Mouse (Mus musculus) thymus, adult 2 months (tissue): ENCODE measurements at regions not wholly inside any gene's neighbourhood (a gene's known extent, or its start where the extent isn't known, plus 50 kb on each side); places are given as distances from the start of the nearest gene placed in this dataset.

ENCODE experiments used
- DNase-seq: peaks from one replicate; pipeline ENCODE4 v3.0.0; 2021
- H3K27ac ChIP-seq: fragments of 200-500 bp; 2 replicates; pipeline ENCODE4 v1.5.1; 2012; ENCODE audit warnings: low read length, control low read depth; ENCODE audit not compliant: control insufficient read depth, insufficient read depth
- H3K27me3 ChIP-seq: fragments of 200-500 bp; 2 replicates; pipeline ENCODE4 v1.6.1; 2012; ENCODE audit warnings: mild to moderate bottlenecking, low read length, moderate library complexity, mixed read lengths; ENCODE audit not compliant: control insufficient read depth, insufficient read depth
- H3K36me3 ChIP-seq: fragments of 200-500 bp; 2 replicates; pipeline ENCODE4 v1.6.1; 2012; ENCODE audit warnings: mild to moderate bottlenecking, low read length, moderate library complexity; ENCODE audit not compliant: control insufficient read depth, insufficient read depth
- H3K4me1 ChIP-seq: fragments of 200-500 bp; replicated peaks from 2 replicates; pipeline ENCODE4 v1.6.1; 2012; ENCODE audit warnings: low read length; ENCODE audit not compliant: control insufficient read depth, insufficient read depth
- H3K4me3 ChIP-seq: fragments of 200-500 bp; 2 replicates; pipeline ENCODE4 v1.5.1; 2012; ENCODE audit warnings: mild to moderate bottlenecking, low read length, control low read depth, moderate library complexity; ENCODE audit not compliant: control insufficient read depth, insufficient read depth
- CTCF ChIP-seq: fragments of 200-500 bp; IDR thresholded peaks from 2 replicates; pipeline ENCODE4 v1.5.1; 2012; ENCODE audit warnings: mild to moderate bottlenecking, control low read depth, low read length, moderate library complexity, borderline replicate concordance; ENCODE audit not compliant: control insufficient read depth, poor library complexity, insufficient read depth; ENCODE audit errors: extremely low read depth
- POLR2A ChIP-seq: fragments of 200-500 bp; IDR thresholded peaks from 2 replicates; pipeline ENCODE4 v1.6.1; 2012; ENCODE audit warnings: mild to moderate bottlenecking, low read length, control low read depth, moderate library complexity; ENCODE audit not compliant: control insufficient read depth, poor library complexity, insufficient read depth; ENCODE audit errors: extremely low read depth
- WGBS: fragments of 180-500 bp; shearing (Covaris S2); methylation state at CpG from one replicate; pipeline ENCODE4 v1.1.7; 2018; 5-methylcytosine and 5-hydroxymethylcytosine counted together

DNA sequence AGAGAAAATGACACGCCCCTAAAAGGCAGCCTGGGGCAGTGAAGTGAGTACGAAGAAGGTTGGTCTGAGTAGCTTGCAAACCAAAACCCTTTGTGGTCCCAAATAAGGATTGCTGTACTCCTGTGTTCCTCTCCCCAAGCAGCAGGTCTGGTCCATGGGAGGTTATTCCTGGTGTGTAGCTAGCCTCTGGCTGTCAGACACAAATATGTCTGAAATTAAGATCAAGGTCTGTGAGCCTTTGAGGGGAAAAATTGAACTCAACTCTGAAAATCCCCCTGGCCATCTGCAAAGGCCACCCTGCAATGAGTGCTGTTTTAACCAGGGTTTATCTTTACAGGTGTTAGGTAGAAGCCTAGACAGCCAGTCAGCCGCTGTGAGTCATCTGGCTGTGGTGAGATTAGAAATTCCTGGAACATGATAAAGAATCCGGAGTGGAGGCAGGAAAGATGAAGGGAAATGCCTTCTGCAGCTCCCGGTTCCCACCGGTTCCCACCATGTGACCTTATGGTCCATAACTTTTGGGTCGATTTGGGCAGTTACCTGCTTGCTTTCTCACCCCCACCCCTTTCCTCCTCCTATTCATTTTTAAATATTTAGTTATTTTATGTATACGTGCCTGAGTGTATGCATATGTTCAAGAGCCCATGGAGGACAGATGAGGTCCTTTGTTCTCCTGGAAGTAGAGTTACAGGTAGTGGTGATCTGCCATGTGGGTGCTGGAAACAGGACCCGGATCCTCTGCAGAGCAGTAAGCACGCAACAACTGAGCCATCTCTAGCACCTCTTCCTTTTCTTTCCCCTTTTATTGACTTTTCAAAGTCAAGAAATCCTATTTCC, 155.6 kb upstream of the Dmrta1 start:
- TF ChIP-seq CTCF (no peak), POLR2A (no peak)
- Histone ChIP-seq H3K4me1 (no peaks in the 10 kb centered on the region), H3K27ac (no peak overlapping the region), H3K27me3 (no peaks in the 10 kb centered on the region; the same call in none of the 2 replicates), H3K36me3 (no peaks in the 10 kb centered on the region), H3K4me3 (no peak overlapping the region)
- no peak for DNase-seq
- WGBS = 20% methylated on average over 10 of the region's 10 CpGs

DNA sequence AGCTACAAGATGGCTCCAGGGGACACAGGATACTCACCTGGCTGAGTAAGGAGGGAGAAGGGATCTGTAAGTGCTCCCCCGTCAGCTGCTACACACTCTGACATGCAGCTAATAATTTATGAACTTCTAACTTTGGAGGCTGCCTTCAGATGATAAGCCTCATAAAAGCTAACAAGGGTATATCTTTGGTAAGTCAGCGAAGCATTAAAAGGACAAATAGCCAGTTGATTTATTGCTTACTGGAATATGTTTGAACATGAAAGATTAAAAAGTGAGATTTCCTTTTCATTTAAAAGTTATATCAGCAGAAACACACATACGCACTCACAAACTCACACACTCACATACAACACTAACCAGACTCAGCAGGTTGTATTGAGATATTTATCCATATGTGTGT, 161.2 kb upstream of the Dmrta1 start:
- Histone ChIP-seq H3K4me3 (no peak overlapping the region), H3K27me3 (no peaks in the 10 kb centered on the region), H3K27ac (no peak overlapping the region), H3K36me3 (no peaks in the 10 kb centered on the region), H3K4me1 (no peaks in the 10 kb centered on the region)
- WGBS = 80% methylated on average over 3 of the region's 3 CpGs
- TF ChIP-seq POLR2A (no peak), CTCF (no peak)
- no peak for DNase-seq

DNA sequence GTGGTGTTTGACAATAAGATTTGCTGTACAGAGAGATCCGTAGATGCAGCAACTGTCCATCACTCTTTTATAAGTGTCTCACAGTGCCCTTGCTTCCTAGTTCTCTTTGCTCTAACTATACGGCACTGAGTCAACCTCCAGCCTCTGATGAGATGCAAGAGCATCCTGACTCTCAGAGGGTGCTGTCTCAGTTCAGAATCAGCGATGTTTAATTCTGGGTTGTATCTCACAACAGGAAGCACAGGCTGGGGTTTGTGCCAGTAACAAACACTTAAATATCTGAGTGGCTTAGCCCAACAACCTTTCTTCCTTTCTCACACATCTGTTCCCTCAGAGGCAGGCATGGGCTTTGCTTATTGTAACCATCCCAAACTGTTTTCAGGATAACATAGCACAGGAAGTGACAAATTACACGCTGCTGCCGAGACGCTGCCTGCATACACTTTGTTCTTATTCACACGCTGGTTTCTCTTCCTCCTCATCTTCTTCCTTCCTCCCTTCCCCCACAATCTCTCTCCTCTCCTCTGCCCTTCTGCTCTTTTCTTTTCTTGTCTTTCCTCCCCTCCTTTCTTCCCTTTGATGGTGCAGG, 163.3 kb upstream of the Dmrta1 start:
- Histone ChIP-seq H3K27ac (no peak overlapping the region), H3K36me3 (no peaks in the 10 kb centered on the region), H3K4me3 (no peak overlapping the region), H3K27me3 (no peaks in the 10 kb centered on the region), H3K4me1 (no peaks in the 10 kb centered on the region)
- DNase-seq = no peak
- 19% methylated on average over 7 of the region's 7 CpGs for WGBS
- TF ChIP-seq POLR2A = no peak

- Histone ChIP-seq H3K36me3 (no peaks in the 10 kb centered on the region), H3K27ac (no peak overlapping the region), H3K4me1 (no peaks in the 10 kb centered on the region), H3K27me3 (no peaks in the 10 kb centered on the region), H3K4me3 (no peak overlapping the region)
- TF ChIP-seq CTCF (no peak), POLR2A (no peak)
- no peak for DNase-seq
- 34% methylated on average over 7 of the region's 7 CpGs for WGBS
These were observed 164.3 kb upstream of the Dmrta1 start for GRCm38 (mm10) chr4:89514981-89515380.

DNA sequence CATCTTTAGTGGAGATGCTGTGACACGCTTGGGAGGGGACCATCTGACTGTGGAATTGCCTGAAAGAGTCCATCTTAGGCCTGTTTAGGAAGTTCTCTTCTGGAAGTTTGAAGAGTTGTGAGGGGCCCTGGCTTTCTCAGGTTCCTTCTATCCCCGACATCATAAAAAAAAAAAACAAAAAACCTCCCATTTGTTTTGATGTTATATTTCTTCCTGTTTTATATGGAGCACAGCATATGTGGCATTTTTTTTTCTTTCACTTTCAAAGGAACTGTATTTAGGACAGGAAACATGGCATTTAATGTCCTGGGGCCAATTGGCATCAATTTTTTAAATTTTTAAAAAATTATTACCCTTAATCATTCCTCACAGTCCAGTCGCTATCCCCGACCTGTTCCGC, 168.6 kb upstream of the Dmrta1 start:
- TF ChIP-seq CTCF (no peak), POLR2A (no peak)
- 84% methylated on average over 5 of the region's 5 CpGs for WGBS
- no peaks in the 10 kb centered on the region for H3K36me3 ChIP-seq
- H3K4me1 ChIP-seq = no peaks in the 10 kb centered on the region
- no peak for DNase-seq
- H3K4me3 ChIP-seq = no peak overlapping the region
- no peaks in the 10 kb centered on the region for H3K27me3 ChIP-seq
- H3K27ac ChIP-seq = no peak overlapping the region

DNA sequence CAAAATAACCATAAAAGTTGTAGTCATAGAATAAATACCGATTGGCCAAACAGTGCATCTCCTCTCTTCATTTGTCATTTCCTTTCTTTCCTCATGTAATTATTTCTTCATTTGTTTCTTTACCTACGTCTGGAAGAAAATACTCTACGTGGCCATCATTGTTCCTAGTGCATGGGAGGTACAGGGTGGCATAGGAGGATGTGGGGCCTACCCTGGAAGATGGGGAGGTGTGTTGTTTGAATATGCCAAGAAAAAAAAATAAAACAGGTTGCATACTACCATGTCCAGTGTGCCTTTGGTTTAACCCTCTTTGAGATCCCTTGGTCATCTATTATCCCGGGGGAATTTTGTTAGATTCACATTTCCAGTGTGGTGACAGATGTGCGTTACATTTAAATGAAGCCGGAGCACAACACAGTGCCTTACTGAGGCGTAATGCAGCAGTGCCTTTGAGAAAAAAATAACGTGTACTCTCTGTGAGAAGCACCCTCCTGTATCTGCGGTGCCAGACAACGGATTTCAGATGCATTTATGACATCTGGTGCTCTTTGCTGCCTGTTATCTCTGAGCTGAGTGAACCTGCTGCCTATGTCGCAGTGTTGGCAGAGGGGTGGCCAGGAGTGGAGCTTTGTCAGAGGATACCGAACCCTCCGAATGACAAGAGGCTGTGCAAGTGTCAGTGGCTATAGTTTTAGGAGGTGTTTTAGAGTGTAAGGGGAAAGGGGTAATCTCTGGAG, 169.4 kb upstream of the Dmrta1 start:
- TF ChIP-seq CTCF (no peak), POLR2A (no peak)
- Histone ChIP-seq H3K27me3 (no peaks in the 10 kb centered on the region; the same call in 1 of the 2 replicates), H3K4me3 (no peak overlapping the region), H3K36me3 (no peaks in the 10 kb centered on the region), H3K4me1 (no peaks in the 10 kb centered on the region), H3K27ac (no peak overlapping the region)
- no peak for DNase-seq
- 94% methylated on average over 13 of the region's 13 CpGs for WGBS
